In genomic region chr5:117323751-117324150, GRCm38 (mm10) we compare ENCODE assay signal across 16 mouse cellular contexts.
"Had no signal": no experiment of that assay in that cellular context is flagged by ENCODE, and none has a peak within 500 bp of the region (broad histone marks: within the 10 kb centered on the region; RNA-seq: fewer than 3 reads in every experiment).

No protein-coding gene starts in this region.

- H3K4me1 ChIP-seq: lung, embryonic 15.5 days had no signal

- H3K9ac ChIP-seq: lung, embryonic 15.5 days; midbrain, embryonic 13.5 days; midbrain, embryonic 15.5 days; neural tube, embryonic 12.5 days had no signal

- DNase-seq: lung, adult 2 months; lung, postnatal 14 days; lung, postnatal 36 days; right cerebral cortex, postnatal 14 days; spleen, adult 18-20 months; thymus, adult 18-20 months; thymus, postnatal 14 days; thymus, postnatal 36 days had no signal

- H3K4me3 ChIP-seq: lung, embryonic 15.5 days; megakaryocyte, embryonic 14.5 days; midbrain, embryonic 13.5 days; midbrain, embryonic 15.5 days; neural tube, embryonic 12.5 days had no signal

- H3K27ac ChIP-seq: lung, embryonic 15.5 days; macrophage; midbrain, embryonic 13.5 days; midbrain, embryonic 15.5 days; neural tube, embryonic 12.5 days had no signal

- H3K9me3 ChIP-seq: lung, embryonic 15.5 days; megakaryocyte, embryonic 14.5 days; midbrain, embryonic 13.5 days; midbrain, embryonic 15.5 days; neural tube, embryonic 12.5 days had no signal

- H3K4me2 ChIP-seq: lung, embryonic 15.5 days; midbrain, embryonic 11.5 days; midbrain, embryonic 13.5 days; midbrain, embryonic 15.5 days; neural tube, embryonic 12.5 days had no signal

- H3K27me3 ChIP-seq: lung, embryonic 15.5 days had no signal

- ATAC-seq: lung, postnatal 0 days; midbrain, embryonic 13.5 days; midbrain, embryonic 15.5 days had no signal

- H3K36me3 ChIP-seq: midbrain, embryonic 13.5 days; midbrain, embryonic 15.5 days; neural tube, embryonic 12.5 days had no signal
